Mouse (Mus musculus) ovary, postnatal 10 days (tissue): Measurements from ENCODE around the gene Qtrt1.
"Not testable (repeated sequence)": the region's sequence is repeated elsewhere in the genome, so short reads cannot be mapped to it uniquely, and the experiment has no call there.

Experiments
- DNase-seq: peaks from one replicate; pipeline ENCODE4 v3.0.0; 2022; ENCODE audit warnings: low spot score

Qtrt1 gene

DNA sequence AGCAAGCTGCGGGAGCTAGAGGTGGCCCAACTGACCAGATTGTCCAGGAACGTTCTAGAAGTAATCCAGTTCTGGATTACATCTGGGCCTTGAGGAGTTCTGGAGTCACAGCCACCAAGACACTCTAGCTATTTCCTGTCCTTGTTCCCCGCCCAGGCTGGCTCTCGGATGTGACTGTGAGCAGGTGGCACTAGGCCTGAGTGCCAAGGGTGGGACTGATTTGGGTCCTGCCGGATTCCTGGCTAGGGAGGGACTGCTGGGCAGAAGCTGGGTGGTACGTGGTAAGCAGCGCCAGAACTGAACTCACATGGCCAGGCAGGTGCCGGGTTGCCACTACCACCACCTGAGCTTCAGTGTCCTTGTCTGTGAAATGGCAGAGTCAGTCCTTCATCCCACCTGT lies 39.8 kb downstream of the Qtrt1 start:
- no peak for DNase-seq

- DNase-seq: no peak
Measured at GRCm38 (mm10) chr9:21451870-21452269, 40.2 kb downstream of the Qtrt1 start.

- DNase-seq: no peak
Measured at GRCm38 (mm10) chr9:21453003-21453402, 41.4 kb downstream of the Qtrt1 start.

DNA sequence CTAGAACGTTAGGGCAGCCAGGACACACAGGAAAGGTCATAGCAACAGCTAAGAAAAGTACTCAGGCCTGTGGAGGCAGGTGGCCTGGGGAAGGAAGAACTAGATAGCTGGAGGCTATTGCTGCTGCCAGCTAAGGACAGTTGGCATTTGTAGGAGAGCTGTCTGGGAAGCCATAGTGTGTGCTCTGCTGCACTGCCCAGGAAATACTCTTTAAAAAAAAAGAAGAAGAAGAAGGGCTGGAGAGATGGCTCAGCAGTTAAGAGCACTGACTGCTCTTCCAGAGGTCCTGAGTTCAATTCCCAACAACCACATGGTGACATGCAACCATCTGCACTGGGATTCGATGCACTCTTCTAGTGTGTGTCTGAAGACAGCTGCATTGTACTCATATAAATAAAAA lies 41.8 kb downstream of the Qtrt1 start:
- no peak for DNase-seq

GRCm38 (mm10) chr9:21454556-21454955 lies 42.9 kb downstream of the Qtrt1 start:
- no peak for DNase-seq

- no peak for DNase-seq
Measured at GRCm38 (mm10) chr9:21455103-21455770, 43.6 kb downstream of the Qtrt1 start.

GRCm38 (mm10) chr9:21456246-21456929 lies 44.8 kb downstream of the Qtrt1 start:
- DNase-seq: no peak

DNA sequence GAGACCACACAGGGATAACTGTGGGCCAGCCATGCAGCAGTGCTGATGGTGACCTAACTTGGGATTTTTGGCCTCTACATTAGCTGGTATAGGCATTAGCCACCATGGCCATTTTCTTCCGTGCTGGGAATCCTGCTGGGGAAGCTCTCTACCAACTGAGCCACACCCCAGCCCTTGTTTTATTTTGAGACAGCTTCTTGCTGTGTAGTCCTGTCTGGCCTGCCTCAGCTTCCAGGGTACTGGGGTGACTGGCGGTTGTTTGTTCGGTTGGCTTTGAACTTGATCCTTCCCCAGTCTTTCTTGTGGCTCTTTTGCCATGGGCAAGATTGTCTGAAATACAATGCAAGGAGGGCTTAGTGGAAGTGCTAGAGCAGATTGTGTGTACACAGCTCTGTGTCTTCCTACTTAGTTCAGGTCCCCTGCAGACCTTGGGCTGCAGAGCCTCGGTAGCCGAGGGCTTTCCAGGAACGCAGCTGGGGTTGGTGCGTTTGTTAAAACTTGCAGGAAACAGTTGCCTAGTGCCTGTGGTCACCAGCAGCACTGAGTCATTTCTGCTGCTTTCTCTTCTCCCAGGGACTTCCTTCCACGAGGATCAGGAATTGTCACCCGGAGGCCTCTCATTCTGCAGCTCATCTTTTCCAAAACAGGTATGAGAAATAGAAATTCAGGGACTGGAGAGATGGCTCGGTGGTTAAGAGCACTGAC lies 45.4 kb downstream of the Qtrt1 start:
- DNase-seq: no peak

- no peak for DNase-seq
Measured at GRCm38 (mm10) chr9:21458821-21459220, 47.2 kb downstream of the Qtrt1 start.

DNA sequence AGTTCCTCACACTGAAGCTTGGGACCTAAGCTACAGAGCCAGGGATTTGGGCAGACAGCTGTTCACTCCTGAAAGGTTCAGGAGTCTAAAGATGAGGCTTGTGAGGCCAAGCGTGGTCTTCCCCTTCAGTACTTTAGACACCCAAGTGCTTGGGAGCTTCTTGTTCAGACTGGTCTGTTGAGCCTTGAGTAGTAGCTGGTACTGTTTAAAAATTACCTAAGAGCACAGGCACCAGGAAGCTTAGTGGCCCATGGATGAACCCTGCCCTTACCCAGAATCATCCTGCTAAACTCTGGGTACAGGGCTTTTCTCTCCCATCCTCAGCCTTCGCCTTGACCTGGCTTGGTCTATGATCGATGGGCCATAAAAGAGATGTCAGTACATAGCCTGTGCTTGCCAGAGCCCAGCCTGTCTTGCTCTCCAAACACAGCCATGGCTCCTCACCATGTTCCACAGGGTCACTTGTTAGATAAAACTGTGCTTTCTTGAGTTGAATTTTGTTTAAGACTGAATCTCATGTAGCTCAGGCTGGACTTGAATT lies 48.8 kb downstream of the Qtrt1 start:
- DNase-seq: no peak

GRCm38 (mm10) chr9:21463138-21463590 lies 51.5 kb downstream of the Qtrt1 start:
- DNase-seq: no peak

GRCm38 (mm10) chr9:21463766-21464564 lies 52.3 kb downstream of the Qtrt1 start:
- no peak for DNase-seq

GRCm38 (mm10) chr9:21464565-21464928 lies 52.9 kb downstream of the Qtrt1 start:
- not testable (repeated sequence) for DNase-seq

DNA sequence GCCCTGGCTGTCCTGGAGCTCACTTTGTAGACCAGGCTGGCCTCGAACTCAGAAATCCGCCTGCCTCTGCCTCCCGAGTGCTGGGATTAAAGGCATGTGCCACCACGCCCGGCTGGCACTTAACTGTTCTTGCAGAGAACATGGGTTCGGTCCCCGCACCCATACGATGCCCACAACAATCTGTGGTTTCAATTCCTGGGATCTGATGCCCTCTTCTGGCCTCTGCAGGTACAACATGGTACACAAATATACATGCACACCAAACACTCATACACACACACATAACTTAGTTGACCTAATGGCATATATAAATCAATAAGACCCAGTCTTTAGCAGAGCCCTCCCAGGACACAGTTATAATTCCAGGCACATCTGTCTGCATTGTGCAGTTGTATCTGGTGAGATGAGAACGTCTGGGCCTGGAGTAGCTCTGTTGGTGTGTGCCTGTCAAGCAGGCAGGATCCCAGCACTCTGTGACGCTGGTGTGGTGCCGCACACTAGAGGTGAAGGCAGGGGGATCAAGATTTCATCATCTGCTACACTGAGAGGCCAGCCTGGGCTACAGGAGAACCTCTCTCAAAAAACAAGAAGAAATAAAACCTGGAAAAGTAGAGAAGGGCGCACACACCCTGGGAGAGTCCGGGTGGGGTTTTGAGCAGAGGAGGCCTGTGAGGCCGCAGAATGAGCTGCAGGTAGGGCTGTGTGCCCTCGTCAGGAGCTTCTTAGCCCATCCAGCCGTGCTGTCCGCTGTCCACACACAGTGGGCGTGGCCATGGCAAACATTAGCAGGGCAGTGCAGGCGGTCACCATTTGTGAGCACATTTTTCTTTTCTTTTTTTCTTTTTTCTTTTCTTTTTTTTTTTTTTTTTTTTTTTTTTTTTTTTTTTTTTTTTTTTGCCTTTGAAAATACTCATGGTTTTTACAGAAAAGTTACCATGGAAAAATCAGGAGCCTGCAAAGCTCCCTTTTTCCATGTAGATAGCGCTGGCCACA lies 57.7 kb downstream of the Qtrt1 start:
- peak; percentile 29 for DNase-seq
